Mouse (Mus musculus) left cerebral cortex, postnatal 25 days (tissue): Measurements from ENCODE around the gene Sema3c. TPM values are rescaled to one million over a fixed set of nuclear protein-coding genes. Genes with fewer than 3 reads are reported as not detected.
A peak's percentile ranks its signal among the peaks of the same experiment; 100 is the strongest.
"Not testable (repeated sequence)": the region's sequence is repeated elsewhere in the genome, so short reads cannot be mapped to it uniquely, and the experiment has no call there.

Experiments
- DNase-seq, 2 experiments: peaks; one replicate each; pipeline ENCODE4 v3.0.0; 2022; ENCODE audit warnings: low spot score in 2 of 2, mixed read lengths in 1 of 2
- intact Hi-C: fragments of 180-260 bp; cut with DNase I; formaldehyde crosslinking; loops from one replicate; pipeline ENCODE4 v1.15.1; 2025
- total RNA-seq, 2 experiments: library from RNA; stranded (reverse); gene quantifications; 2 replicates each; pipeline ENCODE4 v1.2.3; 2021

Gene Sema3c
- 10 to 100 TPM; 18.9 to 19.0 TPM for total RNA-seq

DNA sequence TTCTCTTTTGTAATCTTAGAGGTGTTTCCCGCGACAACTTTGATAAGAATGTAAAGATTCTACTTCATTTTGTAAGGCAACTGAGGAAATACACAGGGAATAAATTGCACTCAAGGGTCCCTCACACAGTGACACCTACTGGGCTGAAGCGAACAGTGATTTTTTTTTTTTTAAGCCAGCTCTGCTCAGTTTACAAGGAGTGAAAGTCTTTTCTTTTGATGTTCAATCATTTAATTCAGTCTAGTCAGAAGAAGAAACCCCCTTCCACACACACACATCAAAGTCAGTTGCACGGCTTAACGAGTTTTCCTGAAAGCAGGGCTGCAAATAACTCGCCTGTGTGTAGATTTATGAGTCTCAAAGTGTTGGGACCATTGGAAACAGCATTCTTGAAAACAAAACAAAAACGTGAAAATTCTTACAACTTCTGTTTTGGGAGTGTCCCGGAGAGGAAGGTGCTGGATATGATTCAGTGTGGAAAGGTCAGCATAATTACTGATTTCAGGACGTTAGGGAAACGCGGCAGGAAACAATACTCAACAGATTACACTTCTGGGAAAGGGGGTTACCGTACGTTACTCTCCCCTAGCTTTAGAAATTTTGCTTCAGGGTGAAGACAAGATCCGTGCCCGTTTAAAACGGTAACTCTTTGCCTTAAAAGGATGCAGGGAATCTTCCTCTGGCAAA lies at the start of gene Sema3c:
Gene Sema3c (plus strand): TSS at position 588 of the 687 bp plus-strand sequence.
- intact Hi-C loops = loop anchor here (5.0 kb wide), 2 partner anchors 462 to 637 kb away; no protein-coding TSS in a partner anchor
- DNase-seq = peak in 1 of 2 experiments; percentile 20

DNA sequence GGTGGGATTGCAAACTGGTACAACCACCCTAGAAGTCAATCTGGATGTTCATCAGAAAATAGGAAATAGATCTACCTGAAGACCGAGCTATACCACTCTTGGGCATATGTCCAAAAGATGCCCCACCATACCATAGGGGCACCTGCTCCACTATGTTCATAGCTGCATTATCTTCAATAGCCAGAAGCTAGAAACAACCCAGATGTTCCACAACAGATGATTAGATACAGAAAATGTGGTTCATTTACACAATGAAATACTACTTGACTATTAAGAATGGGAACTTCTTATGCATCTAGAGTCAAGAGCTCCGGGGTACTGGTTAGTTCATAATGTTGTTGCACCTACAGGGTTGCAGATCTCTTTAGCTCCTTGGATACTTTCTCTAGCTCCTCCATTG lies 42.9 kb upstream of the Sema3c start:
- intact Hi-C loops = not testable (repeated sequence)

DNA sequence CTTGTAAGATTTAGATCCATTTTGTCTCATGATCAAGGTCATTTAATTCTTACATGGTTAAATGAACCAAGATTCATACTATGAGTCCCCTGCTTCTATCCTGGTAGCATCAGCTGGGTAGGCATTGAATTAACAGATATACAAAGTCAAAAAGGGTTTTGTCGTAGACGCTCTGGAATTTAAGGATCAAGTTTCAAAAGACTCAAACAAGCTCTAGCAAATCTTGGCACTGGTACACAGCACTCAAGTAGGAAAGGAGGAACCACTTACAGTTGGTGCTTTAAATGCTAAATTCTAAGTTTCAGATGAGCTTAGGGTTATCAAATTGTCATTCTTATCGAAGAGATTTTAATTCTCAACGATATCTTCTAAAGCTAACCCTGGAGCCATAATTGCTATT lies 30.9 kb upstream of the Sema3c start:
- DNase-seq = no peak
- intact Hi-C loops = no loop called here

More for the DNA sequence above, 42.9 kb upstream of the Sema3c start:
- not testable (repeated sequence) for DNase-seq

DNA sequence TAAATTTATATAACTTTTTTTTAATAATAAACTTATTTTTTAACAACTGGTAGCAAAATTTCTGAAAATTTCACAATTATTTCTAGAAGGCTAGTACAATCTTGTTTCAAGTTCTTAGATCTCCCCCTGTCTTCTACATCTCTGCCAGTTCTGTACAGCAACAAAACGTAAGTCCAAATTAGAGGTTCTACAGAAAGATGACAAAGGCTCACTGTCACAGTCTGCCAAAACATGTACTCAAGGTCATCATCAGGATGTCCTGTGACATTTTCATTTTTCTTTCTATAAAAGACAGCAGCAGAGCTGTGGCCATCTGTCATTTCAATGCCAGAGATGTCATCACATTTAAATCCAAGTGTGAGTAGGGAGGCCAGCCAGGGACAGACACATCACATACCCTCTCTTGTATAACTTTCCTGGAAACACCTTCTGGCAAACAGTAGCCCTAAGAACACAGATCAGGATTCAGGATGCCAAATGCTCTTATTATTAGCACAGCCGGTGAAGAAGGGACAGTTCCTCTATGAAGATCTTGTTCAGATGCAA lies 29.1 kb upstream of the Sema3c start:
- intact Hi-C loops = no loop called here
- DNase-seq = no peak

GRCm38 (mm10) chr5:17551693-17552092 lies 22.4 kb upstream of the Sema3c start:
- DNase-seq = no peak
- intact Hi-C loops = no loop called here

- DNase-seq = peak; percentile 10 to 24
- intact Hi-C loops = no loop called here
These were observed 18.0 kb upstream of the Sema3c start for GRCm38 (mm10) chr5:17556073-17556473.

DNA sequence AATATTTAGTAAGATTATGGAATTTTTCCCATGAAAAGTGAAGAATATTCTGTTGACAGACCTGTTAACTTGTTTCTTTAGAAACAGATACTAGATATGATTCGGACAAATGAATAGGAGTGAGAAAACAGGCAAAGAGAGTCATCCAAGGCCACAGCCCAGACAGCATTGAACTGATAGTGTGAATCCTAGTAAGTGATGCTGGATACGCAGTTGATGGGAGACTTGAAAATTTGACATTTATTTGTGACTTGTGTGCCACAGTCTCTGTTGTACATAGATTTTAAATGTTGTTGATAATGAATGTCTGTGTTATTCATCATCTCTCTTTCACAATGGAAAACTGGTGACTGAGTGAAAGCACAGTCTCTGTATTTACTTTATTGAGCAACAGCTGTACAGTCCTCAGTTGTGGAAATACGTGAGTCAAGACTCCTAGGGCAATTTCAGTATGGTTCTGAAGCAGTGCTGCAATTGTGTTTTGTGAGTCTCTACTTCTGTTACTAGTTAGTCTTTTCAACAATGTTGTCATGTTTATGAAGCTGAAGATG lies 17.3 kb upstream of the Sema3c start:
- DNase-seq = no peak
- intact Hi-C loops = no loop called here

DNA sequence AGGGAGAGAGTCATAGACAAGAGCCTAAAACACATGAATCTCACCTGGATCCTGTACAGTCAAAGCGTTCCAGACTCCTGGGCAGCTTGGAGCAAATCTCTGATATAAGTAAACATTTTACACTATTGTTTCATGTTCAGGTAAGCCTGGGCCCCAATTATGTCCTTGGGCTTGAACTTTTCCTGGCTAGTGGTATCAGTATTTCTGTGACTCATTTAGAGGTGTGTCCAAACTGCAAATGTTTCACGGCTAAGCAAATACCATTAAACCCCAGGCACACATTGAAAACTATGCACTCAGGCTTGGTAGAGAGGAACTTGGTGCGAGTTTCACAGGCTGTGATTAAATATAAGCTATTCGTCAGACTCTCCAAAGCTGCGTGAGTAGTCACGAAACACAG lies 2.5 kb upstream of the Sema3c start:
- intact Hi-C loops = loop anchor here (5.0 kb wide), 2 partner anchors 459 to 634 kb away; no protein-coding TSS in a partner anchor

GRCm38 (mm10) chr5:17574413-17575182 lies 517 bp downstream of the Sema3c start:
- DNase-seq = peak; percentile 40 to 54
- intact Hi-C loops = loop anchor here (5.0 kb wide), 3 partner anchors 188 to 637 kb away; no protein-coding TSS in a partner anchor

More for the DNA sequence above, 2.5 kb upstream of the Sema3c start:
- DNase-seq = no peak

DNA sequence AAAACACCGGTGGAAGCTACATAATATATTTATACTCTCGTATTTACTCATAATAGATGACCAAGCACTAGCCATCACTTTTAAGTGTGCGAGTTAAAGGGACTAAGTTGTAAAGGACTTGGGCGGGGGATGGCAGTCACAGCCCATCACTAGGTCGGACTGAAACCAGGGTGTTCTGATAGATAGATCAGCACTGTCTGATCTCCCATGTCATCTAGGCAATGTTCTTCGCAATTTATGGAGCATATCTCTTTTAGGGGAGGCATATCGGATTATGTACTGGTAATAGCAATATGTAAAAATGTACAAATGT lies 1.1 kb downstream of the Sema3c start:
- intact Hi-C loops = loop anchor here (5.0 kb wide), 1 partner anchor 187 kb away; no protein-coding TSS in a partner anchor
- DNase-seq = no peak

DNA sequence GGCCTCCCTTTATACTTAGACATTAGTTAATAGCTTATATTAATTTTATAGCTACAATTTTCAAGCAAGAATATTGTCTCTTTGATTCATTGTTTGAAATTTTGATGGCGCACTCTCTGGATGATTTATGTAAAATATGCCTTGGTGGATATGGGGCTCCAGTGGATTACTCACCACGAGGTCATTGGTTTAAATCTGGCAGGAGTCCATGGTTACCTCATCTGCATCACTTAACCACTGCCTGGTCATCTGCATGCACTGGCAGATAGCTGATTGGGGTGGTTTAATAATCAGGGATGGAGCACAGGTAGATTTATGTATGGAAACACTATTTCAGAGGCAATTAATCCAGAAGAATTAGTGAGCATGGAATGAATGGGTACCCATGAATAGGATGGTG lies 2.0 kb downstream of the Sema3c start:
- DNase-seq = no peak
- intact Hi-C loops = loop anchor here (5.0 kb wide), 1 partner anchor 186 kb away; no protein-coding TSS in a partner anchor

- intact Hi-C loops = no loop called here
- no peak for DNase-seq
These were observed 8.0 kb downstream of the Sema3c start for GRCm38 (mm10) chr5:17582047-17582515.

GRCm38 (mm10) chr5:17584299-17584945 lies 10.3 kb downstream of the Sema3c start:
- intact Hi-C loops = no loop called here
- DNase-seq = peak in 1 of 2 experiments; percentile 63

DNA sequence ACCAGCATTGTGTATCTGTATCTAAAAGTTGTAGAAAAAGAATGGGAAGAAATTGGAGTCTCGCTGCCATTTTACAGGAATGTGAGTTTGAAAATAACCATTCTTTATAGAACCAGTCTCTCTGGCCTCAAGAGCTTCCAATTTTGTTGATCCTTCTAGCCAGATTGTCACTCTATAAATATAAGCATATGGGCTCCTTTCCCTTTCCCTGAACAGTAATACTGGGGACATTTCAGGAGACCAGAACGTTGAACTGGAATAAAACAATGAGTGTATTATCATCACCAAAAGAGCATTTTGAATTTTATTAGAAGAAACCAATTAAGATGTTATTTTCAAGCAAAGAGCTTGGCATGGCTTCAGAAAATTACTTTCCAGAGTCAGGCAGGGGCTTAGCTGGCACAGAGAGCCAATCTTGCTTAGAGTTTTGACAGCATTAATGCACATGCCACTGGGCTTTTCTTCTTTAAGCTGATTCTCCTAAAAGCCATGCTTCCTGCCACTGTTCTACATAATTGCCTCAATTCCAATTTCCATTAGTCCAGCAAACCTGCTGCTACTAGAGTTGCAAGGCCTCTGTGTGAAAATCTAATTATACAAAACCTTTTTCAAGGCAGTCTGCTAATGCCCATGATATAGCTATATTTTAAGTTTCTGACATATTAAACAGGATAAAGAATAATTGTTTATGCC lies 12.6 kb downstream of the Sema3c start:
- intact Hi-C loops = no loop called here
- DNase-seq = no peak

DNA sequence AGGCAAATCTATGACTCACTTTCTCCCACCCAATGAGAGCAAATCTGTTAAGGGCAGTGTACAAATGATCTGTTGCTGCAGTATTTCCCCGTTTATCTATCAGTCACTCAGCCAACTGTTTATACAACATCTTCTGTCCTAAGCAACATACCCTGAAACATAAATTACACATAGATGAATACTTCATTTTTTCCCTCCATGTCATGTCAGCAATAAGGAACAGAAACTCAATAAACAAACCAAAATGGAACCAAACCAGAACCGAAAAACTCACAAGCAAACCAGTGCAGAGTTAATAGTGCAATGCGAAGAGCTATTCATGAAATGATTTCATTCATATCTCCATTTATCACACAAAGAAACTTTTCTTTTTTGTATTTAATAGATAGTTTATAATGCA lies 17.8 kb downstream of the Sema3c start:
- intact Hi-C loops = no loop called here
- no peak for DNase-seq

DNA sequence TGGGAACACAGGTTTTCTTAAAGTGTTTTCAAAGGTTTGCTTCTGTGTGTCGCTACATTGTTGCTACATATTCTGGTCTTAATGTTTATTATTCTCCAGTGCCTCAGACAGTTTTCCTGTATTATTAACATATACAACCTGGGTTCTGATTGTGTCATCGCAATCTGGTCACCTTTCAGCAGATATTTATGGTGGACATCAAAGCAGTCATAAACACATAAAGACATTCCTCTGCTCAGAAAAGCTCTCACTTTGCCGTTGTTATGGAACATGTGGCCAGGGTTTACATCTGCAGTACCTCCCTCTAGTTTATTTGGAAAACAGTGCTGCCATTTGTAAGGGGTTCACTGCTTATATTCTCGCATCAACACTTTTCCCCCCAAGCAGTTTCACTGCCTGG lies 27.6 kb downstream of the Sema3c start:
- no peak for DNase-seq
- intact Hi-C loops = no loop called here

DNA sequence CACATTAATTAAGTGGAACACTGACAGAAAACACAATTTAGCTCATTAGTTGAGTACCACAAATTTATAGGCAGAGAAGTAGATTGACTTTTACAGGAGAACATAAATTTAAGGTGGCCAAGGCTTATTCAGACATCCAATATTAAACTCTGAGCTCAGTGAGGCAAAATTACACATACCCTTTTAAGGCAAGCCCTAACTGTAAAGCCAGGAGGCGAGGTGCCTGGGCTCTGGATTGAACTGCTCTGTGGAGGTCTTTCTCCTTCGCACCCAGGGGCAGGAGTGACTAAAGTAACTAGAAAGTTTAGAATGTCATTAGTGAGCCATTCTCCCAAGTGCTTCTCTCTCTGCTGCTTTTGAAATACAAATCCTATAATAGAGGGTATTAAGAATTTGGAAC lies 46.5 kb downstream of the Sema3c start:
- intact Hi-C loops = no loop called here
- no peak for DNase-seq

DNA sequence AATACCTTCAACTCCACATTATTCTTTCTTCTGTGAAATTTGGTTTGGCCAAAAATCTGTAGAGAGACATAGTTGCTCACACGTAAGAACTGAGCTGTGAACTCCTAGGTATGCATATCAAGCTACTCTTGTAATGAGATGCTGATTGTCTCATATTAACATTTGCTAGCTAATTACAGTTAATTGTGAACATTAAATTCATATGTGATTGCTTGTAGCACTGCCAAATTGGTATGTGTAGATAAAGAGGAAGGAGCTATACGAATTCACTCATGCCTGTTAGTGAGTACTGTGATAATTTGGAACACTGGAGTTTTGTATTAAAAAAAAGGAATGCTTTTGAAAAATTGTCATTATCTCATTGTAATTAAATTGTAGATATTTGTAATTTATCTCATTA lies 48.5 kb downstream of the Sema3c start:
- intact Hi-C loops = no loop called here
- DNase-seq = no peak

GRCm38 (mm10) chr5:17628606-17629005 lies 54.5 kb downstream of the Sema3c start:
- no peak for DNase-seq
- intact Hi-C loops = no loop called here
